Mouse (Mus musculus): ENCODE measurements around the gene Kcnj4.

Gene Kcnj4

GRCm38 (mm10) chr15:79455106-79455810, 49.8 kb downstream of the Kcnj4 start, which contains the start of gene Csnk1e:
Gene Csnk1e (minus strand): TSS chr15:79455566.
- peak; percentile 62 for DNase-seq

DNA sequence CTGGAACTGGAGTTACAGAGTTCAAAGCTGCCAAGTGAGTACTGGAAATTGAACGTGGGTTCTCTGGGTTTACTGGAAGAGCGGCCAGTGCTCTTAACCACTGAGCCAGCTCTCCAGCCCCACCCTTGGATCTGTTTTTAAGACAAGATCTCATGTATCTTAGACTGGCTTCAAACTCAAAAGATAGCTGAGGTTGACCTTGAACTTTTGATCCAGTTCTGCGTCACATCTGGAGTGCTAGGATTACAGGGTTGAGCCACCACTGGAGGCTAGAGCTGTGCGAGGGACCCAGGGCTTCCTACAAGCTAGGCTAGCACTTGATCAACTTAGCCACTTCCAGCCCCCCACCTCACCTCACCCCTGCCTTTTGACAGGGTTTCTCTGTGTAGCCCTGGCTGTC, 51.2 kb downstream of the Kcnj4 start:
- no peak for DNase-seq

DNA sequence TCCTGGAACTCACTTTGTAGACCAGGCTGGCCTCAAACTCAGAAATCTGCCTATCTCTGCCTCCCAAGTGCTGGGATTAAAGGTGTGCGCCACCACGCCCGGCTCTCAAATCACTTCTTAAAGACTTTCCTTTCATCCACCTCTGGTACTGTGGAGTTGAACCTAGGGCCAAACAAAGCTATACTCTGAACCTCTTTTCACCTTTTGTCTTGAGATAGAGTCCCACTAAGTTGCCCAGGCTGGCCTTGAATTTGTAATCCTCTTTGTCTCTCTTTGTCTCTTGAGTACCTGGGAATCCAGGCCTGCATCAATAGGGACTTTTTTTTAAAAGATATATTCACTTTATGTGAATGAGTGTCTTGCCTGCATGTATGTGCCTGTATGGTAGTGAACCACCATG, 57.0 kb downstream of the Kcnj4 start:
- DNase-seq: no peak

- no peak for DNase-seq
Measured at GRCm38 (mm10) chr15:79445786-79446654, 59.0 kb downstream of the Kcnj4 start.

DNA sequence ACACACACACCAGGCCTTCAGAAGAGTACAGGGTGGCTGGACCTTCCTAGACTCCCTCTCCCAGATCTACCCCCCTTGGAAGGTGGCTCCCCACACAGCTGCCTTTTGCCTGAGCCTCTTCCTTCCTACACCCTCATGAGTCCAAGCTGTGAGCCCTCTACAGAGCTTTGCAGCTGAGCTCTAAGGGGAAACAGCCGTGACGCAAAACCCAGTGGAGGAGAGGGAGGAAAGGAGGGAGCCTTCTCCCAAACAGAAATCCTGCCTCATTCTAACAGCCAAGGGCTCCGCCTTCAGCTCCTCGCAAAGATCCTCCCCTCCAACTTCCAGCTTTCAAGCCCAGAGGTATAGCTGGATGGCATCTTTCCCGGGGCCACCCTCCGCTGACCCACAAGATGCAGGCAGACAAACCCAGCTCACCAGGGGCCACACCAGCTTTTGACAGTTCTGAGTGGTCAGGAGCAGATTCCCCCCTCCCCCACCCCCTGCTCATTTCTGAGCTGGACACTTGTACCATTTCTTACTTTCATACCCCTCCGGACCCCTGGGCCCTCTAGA, 61.1 kb downstream of the Kcnj4 start:
- no peak for DNase-seq

GRCm38 (mm10) chr15:79442961-79443518, 62.0 kb downstream of the Kcnj4 start:
- DNase-seq: no peak

GRCm38 (mm10) chr15:79442257-79442611, 62.8 kb downstream of the Kcnj4 start:
- DNase-seq: no peak

DNA sequence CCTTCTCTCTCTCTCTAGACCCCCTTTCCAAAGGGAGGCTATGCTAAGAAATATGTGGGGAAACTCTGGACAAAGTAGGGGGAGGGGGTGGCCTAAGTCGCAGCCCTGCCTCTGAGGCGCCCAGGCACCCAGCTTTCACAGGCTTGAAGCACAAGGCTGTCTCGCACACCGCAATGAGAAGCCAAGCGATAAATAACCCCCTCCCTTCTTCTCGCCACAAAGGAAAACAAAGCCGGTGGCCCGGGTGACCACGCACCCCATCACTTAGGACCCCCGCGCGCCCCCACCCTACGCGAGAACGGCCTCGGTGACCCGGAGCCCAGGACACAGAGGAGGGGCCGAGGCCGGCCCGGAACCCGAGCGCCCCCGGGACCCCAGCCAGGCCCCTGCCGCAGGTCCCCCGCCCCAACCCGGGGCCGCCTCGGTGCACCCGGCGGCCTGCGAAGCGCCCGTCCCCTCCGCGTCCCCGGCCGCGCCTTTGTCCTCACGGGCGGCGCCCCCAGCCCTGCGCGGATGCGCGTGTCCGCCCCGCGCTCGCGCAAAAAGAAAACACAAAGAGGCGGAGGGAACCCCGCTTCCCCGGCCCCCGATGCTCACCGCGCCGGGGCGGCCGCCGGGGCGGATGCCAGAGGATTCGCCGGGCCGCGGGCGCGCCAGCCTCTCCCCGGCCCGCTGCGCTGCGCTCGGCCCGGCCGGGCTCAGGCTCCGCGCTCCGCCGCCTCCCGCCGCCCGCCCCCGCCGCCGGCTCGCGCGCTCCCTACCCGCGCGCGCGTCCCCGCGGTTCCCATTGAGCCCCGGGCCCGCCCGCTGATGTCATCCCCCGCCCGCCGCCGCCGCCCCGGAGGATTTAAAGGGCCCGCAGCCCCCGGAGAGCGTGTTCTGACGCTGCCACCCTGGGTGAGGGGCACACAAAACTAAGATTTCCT, 63.4 kb downstream of the Kcnj4 start:
- peak; percentile 84 for DNase-seq

- DNase-seq: no peak
Measured at GRCm38 (mm10) chr15:79440651-79441330, 64.2 kb downstream of the Kcnj4 start.

DNA sequence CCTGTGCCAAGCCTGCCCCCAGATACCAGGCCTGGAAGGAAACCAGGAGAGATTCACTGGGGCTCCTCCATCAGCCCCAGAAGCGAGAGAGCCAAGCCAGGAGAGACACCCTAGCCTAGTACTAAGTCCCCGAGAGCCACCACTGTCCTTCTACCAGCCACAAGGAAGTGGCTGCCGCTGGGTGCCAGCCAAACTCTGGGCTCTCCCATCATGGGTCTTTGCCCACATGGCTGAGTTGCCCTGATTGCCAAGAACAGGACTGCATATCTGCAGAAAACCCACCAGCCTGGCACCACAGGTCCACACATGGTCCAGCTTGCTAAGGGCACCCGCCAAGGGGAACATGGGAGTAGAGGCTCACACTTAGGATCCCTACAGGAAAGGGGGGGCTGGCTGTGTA, 64.8 kb downstream of the Kcnj4 start:
- DNase-seq: peak; percentile 19

DNA sequence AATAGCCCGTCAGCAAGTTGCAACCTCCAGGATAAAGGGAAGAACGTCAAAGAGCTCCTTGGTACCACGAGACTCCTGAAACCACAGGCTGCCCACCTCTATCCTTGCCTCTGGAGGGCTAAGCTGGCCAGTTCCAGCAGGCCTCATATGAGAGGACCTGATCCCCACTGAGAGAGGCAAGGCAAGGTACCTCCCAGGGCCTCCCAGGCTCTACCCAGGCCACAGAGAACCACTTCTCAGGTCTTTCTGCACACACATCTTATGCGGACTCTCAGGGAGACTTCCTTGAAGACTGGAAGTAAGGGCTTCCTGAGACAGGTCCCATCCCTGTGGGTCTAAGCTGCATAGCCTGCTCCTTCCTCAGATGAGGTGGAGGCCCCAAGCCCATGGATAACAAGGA, 65.7 kb downstream of the Kcnj4 start:
- DNase-seq: no peak

- DNase-seq: no peak
Measured at GRCm38 (mm10) chr15:79438816-79439215, 66.2 kb downstream of the Kcnj4 start.

DNA sequence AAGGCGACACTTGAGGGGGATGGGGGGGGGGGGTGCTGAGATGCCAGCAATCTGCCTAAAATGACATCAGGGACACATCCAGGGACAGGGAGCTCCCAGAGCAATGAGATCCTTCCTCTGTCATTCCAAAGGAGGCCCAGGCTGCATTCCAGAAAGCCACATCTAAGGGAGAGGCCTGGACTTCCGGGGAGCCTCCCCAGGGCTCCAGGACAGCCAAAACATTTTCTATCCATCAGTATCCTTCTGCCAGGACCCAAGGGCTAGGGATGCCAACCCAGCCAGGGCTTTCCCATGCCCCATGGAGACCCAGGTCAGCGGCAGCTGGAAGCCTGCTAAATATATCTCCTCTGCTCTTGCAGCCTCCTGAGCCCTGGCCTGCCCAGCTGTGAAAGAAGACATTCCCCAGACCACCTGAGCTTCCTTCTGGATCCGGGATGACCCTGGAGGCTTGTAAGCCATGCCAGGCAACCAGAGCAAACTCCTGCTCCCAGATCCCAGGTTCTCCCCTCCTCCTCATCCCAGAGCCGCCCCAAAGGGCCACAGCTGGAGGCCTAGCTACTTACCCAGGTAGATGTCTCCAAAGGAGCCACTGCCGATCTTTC, 66.7 kb downstream of the Kcnj4 start:
- no peak for DNase-seq

DNA sequence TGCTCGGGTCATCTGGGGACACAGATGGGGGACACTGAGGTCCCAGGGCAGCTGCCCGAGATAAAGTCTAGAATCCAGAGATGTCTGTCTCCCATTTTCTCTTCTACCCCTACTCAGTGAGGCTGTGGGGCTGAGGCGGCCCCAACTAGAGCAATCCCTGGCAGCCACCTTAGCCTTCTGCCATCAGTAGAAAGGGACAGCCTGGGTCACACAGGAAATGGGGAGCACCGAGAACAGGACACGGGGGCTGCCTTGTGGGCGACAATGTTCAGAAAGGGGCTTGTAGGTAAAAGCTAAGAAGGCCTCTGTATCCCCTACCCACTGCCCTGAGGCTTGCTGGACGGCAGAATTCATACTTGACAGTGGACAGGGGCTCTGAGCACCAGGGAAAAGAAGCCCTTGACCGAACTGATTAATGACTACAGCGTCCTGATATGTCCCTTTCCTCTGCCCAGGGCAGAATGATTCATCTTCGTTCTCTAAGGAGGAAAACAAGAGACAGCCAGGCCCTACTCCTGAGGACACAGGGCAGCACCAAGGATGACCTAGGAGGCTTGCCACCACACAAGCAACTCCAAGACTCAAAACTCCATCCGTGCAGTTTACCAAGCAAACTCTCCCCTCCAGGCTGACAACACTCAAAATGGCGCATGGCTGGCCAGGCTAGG, 67.4 kb downstream of the Kcnj4 start:
- no peak for DNase-seq

DNA sequence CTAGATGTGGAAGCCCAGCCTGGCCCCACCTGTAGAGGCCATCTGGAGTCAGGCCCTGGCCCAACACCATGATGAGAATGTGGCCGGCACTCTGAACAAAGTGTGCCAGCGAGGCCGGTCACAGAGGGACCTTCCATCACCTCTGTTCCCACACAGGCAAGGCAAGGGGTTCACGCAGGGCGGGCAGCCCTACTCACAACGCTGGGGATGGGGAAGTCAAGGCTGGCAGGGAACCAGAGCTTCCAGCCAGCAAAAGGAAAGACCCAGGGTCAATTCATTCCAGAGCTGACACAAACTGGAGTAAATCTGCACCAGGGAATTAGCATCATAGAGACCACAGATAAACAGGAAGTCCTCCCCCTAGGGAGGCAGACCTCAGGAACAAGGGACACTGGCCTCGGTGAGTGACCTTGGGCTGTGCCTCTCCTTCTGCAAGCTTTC, 68.5 kb downstream of the Kcnj4 start:
- DNase-seq: no peak

- DNase-seq: no peak
Measured at GRCm38 (mm10) chr15:79435191-79435671, 69.8 kb downstream of the Kcnj4 start.
